Mouse (Mus musculus): Measurements from ENCODE around the gene Mterf1b.
"Not testable (repeated sequence)": the region's sequence is repeated elsewhere in the genome, so short reads cannot be mapped to it uniquely, and the experiment has no call there.

Mterf1b gene

DNA sequence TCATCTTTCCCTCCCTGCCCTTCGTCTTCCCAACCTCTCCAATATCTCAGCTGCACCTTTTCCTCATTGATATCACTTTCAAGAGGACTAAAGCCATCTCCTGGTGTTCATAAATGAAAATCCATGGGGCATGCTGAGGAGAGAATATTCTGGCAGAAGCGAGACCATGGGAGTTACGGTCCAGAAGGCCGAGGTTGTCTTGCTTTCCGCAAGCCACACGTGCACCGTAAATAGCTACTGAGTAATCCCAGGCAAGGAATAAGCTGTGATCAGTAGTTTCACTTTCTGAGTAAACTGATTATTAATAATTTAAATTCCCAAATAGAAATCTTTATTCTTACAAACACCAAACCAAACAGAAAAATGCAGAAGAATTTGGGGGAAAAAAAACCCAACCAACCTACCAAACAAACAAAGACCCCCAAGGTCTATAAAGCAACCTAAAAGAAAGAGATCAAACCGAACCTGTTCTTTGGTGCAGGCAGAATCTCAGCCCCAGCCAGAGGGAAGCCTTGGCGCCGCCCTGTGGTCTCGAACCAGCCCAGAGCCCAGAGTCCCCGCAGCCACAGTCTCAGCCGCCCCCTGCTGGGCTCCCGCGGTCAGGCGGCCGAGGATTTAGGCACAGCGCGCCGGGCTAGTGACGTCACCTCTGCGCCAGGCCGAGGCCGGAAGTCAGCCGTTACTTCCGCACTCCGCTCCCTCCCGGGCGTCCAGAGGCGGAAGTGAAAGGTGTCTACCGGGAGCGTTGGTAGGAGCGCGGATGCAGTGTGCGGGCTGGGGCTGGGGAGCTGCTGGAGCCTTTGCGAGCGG, at the start of gene Mterf1b:
Mterf1b (plus strand) TSS at position 697 of the 810 bp plus-strand sequence.
- DNase-seq (ENCODE audit: low spot score), result not testable (repeated sequence)

DNA sequence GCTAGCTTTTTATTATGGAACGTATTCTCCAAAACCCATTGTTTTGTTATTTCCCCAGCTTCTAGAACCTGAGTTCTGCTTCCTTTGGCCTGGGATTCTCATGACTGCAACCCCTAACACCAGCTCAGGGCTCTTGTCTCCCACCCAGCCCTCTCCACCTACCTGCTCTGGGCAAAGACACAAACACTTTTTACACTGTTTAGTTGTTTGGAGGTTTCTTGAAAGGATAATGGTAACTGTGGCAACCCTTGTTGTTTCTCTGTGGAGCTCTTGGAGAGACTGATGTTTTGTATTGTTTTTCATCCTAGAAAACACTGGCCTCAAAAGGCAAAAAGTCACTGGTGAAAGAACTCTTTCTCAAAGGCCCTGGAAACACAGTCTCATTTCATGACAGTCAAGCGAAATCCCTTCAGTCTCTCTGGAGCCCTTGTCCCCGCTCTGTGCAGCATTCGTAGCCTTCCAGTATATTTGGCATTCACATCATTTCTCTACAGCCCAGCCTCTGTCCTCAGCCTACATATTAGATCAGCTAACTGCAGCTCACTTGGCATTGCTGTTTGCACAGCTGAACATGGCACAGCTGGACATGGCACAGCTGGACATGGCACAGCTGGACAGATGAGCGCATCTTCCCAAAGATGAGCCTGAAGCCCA, 32.6 kb upstream of the Mterf1b start:
- not testable (repeated sequence) for DNase-seq (ENCODE audit: low spot score)

DNA sequence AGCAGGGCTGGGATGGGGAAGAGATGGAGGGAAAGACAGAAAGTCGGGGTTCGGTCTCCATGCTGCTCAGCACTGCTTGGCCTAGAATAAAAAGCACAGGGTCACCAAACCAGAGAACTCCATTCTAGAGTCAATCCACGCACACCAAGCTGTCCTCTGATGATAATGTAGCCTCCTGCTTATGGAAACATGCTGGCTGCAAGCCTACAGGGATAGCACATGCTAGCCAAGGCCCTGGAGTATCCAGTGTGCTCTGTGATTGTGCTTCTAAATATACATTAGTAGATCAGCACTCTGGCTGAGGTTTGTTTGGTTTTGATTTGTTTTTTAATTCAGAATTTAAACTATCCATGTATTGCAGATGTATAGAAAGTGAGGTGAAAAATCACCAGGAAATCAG, 30.6 kb upstream of the Mterf1b start:
- no peak for DNase-seq (ENCODE audit: low spot score)

DNA sequence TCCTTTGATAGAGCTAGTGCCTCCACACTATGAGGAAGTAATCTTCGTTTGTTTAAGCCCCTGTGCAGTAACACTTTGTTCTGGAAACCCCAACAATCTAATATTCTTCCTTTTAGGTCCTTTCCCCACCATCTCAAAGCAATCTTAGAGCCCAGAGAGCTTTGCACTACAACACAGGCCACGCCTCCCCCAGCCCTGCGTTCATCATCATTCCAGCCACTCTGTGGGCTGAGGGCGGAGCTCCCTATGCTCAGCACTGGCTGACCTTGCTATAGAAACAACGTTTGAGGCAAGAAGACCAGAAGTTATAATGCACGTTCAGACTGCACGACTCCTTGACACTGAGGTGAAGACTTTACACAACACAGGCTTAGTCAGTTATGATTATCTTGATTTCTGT, 29.7 kb upstream of the Mterf1b start:
- no peak for DNase-seq (ENCODE audit: low spot score)

DNA sequence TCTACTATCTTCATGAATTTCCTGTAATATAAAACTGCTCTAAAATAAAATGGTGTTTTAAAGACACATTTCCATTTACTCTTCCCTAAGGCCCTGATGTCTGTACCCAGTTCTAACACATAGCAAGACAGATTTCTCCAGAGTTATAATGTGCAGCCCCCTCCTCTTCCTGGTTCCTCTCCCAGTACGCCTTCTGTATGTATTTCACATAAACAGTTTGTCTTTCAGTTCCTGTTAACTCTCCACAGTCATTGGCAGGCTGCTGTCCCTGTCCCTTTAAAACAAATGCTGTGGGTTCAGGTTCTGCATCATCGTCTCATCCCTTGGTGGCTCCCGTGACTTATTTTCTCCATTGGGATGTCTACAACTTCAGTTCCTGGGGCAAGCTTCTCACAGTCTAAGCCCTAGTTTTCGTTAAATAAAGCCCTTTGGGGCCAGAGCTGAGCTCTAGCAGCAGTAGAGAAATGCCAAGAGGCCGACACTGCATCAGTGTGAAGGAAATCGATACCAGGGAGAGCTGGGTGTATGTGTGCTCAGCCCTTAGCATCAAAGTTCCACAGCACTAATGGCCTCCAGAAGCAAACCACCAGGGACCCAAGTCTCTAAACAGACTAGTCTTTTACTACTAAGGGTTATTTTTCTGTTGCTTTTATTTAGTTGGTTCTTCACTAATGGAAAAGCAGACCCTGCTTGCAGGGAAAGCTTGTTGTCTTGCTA, 24.2 kb upstream of the Mterf1b start:
- DNase-seq (ENCODE audit: low spot score), result not testable (repeated sequence)

DNA sequence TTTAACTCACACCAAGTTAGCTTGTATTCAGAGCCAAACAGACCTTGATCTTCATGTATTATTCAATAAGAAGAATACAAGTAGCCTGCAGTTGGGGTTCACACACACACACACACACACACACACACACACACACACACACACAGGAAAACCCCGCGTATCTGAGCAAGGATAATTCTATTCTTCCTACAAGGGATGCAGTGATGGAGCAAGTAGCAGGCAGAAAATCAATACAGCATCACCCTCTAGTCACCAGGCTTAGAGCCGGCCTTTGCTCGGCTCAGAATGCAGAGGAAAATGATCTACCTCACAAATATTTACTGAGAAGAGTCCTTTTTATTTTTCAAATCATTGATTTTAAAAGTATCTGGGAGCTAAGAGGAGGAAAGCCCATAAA, 23.6 kb upstream of the Mterf1b start:
- not testable (repeated sequence) for DNase-seq (ENCODE audit: low spot score)

DNA sequence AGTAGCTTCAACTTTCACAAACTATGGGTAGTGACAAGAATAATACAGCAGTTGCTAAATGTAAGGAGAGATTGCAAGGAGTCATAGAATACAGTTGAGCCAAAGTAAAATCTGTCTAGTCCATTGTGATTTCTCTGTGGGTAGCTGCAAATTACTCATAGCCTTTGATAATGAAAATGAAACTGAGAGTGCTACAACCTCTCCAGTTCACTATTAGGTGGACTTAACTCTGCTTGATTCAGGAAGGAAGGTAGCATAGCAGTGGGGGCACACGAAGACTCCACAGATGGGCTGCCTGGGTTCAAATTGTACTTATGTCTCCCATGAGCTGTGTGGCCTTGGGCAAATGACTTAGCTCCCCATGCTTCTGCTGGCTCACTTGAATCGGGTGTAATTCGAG, 15.7 kb upstream of the Mterf1b start:
- DNase-seq (ENCODE audit: low spot score), result not testable (repeated sequence)

DNA sequence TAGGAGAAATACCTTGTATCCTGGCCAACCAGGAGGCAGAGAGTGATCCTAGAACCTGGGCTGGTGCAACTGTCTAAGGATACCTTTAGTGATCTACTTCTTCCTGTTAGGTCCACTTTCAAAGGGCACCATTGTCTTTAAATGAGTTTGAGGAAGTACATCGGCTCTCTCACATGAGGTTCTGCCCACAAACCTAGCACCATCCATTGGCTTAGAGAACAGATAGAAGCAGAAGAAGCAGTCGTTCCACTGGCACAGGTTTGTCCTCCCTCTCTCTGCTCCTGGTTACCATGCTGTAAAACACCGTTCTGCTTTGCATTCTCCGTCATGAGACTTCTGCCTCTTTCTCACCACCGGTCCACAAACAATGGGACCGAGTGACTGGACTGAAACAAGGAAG, 12.8 kb upstream of the Mterf1b start:
- DNase-seq (ENCODE audit: low spot score), result no peak

DNA sequence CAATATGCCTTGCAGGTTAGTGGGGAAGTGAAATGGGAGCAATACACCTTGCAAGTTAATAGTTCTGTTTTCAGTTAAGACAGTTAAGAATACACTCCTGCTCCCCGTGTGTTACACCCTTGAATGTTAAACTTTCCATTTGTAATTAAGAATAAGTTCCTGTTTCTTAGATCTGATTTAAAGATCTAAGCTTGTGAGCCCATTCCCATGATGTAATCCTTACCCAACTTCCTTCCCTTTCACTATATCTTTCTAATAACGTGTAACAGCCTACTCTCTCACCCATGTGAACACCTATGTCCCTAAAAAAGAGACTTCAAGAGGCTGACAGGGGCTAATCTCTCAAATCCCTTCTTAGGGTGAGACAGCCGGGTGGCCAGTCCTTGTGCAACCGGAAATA, 5.4 kb upstream of the Mterf1b start:
- DNase-seq (ENCODE audit: low spot score), result no peak

DNA sequence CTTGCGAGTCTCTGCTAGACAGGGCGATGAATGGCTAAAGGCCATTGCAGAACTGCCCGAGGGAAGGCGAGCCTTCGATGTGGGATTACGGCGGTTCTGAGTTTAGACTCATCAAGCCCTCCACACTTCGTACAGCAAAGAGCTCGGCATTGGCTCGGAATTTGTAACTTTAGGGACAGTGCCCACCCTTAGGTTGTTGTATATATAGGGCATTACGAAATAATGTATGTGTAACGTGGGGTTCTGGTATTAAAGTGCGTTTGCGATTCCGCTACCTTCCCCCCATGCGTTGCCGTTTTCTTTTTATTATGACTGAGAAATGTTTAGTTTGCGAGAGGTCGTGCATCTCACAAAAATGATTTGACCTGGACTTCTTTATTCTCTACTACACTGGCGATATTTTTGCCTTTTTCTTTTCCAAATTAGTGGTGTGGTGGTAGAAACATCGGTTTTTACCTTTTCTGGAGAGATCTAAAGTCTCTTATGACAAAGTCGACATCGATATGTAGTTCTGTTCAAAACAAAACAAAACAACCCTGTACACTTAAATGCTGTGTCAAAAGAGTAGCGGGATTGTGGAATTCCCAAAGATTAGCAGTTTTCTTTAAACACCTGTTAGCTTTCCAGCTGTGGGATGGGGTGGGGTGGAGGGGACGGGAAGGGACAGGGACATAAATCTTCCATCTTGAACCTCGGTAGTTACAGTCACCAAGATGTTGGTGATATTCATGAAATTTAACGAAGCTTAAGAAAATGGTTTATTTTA, 497 bp downstream of the Mterf1b start:
- not testable (repeated sequence) for DNase-seq (ENCODE audit: low spot score)

DNA sequence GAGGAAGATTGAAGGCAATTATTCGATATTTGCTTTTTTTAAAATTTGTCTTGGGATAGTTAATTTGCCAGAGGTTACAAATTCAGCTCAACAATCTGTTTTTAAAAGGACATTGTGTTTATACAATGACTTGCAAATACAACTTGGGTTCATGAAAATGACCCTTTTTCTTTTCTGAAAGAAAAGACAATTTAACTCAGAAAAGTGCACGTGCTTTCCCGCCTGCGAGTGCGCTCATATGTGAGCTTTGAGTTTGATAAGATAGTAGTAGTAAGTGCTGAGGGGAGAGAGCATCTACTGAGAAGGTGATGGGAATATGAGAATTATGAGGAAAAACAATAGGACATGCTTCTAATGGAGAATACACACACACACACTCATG, 1.1 kb downstream of the Mterf1b start:
- DNase-seq (ENCODE audit: low spot score), result no peak

DNA sequence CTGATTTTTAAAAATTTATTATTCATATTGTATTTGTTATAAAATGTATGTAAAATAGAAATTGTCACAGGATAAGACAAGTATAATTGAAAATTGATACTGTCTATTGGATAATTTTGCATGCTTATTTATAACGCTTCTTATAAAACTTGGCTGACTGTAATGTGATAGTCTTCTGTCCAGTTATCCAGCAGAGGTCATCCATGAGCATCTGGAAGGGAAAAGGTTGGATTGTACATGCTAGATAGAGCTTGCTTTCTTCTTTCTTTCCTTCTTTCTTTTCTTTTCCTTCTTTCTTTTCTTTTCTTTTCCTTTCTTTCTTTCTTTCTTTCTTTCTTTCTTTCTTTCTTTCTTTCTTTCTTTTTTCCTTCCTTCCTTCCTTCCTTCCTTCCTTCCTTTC, 2.0 kb downstream of the Mterf1b start:
- DNase-seq (ENCODE audit: low spot score), result no peak

DNA sequence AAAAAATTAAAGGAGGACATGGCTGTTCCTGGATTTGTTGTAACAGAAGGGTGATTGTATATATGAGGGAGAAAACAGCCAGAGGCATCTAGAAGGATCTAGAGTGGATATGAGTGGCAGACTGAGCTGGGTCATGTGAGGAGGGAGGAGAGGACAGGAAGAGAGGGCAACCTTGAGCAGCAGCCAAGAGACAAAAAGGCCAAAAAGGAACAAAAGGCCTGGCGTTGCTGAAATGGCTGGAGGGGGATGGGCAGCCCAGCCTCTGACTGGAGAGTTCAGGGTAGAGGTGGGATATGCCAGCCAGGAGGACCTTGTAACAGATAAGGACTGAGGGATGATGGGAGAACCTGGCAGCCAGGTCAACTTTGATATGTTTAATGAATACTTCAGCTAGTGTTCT, 2.9 kb downstream of the Mterf1b start:
- no peak for DNase-seq (ENCODE audit: low spot score)

DNA sequence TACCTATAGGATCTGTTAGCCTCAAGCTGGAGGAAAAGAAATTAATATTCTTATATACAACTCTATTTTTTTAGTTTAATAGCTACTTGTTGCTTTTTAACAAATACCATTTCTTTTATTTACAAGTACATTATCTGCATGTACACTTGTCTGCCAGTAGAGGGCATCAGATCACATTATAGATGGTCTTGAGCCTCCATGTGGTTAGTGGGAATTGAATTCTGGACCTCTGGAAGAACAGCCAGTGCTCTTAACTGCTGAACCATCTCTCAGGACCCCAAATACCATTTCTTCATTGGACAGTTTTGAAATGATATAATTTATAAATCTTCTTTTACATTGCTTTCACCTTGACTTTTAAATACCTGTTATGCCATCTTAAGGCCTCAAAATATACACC, 9.2 kb downstream of the Mterf1b start:
- DNase-seq (ENCODE audit: low spot score), result no peak

DNA sequence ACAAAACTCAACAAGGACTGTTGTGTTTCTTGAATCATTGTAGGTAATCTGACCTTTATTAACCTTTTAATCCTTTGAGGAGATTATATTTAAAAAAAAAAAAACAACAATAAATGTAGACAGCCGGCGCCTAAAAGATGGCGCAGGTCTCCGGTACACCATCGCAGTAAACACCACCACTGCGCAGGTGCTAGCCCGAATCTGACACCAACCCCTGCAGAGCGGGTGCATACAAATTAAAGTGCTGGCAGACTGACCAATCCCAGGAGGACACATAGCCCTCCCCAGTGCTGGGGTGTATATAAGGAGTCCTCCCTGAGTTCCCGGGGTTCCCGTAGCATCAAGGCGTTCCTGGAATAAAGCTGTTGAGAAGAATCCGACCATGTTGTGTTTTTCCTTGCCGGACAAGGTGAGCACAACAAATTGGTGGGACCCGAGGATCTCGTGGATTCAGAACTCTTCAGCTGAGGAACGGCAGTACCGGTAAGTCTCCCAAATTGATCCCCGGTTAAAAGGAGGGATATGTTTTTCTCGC, 10.2 kb downstream of the Mterf1b start:
- not testable (repeated sequence) for DNase-seq (ENCODE audit: low spot score)

DNA sequence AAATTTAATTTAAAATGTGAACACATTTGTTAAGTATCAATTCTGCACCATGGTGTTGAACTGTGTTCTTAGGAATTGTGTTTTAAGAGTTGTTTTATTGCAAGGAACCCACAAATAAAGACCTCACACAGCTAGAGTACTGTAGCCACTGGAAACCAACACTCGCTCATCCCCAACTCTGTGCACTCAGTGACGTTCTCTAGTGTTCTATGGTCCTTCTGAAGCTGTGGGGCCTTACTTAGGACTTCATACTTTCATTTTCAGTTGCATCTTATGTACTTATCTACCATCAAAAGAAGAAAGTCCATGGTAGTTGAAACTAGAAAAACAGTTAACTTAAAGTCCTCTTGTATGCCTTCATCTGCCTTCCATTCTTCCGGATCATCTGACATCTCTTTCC, 17.9 kb downstream of the Mterf1b start:
- not testable (repeated sequence) for DNase-seq (ENCODE audit: low spot score)

DNA sequence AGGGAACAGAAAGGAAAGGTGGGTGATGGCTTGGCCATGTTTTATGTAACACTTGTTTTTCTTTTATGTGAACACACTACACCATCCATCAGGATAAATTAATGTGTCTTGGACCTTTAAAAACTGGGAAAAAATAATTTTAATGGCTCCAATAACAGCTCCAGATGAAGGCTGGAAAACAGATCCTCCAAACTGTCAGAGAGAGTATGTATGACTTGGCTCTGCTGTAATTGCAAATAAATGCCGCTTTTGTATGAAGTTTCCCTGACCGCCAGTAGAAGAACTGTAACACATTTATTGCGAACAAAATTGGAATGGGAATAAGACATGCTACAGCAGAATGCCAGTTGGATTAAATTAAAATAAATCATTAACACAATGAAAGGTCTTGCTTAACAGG, 29.1 kb downstream of the Mterf1b start:
- DNase-seq (ENCODE audit: low spot score), result no peak

DNA sequence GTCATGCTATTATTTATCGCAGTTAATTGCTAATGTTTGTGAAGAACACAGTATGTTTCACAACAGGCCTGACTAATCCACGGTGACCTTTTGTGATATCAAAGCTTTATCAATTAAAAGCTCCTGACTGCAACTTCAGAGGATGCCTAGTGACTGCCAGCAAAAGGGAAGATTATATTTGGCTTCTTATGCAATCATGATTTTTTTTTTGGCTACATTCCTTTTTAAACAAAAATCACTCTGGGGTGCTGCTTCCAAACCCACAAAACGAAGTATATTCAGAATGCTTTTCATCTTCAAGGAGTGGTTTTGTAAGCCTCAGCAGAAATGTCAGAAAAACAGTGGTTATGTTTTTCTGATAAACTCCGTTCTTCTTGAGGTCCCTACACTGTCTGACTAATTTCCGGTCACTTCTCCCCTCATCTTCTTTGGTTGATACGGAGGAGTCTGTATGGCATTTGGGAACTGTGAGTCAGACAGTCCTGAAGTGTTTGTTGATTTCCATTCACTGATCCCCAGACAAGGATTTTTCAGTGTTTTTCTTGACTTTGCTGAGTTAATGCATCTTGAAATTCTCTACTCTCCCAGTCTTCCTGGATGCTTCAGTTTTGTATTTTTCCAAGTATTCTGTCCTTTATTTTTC, 29.9 kb downstream of the Mterf1b start:
- no peak for DNase-seq (ENCODE audit: low spot score)

DNA sequence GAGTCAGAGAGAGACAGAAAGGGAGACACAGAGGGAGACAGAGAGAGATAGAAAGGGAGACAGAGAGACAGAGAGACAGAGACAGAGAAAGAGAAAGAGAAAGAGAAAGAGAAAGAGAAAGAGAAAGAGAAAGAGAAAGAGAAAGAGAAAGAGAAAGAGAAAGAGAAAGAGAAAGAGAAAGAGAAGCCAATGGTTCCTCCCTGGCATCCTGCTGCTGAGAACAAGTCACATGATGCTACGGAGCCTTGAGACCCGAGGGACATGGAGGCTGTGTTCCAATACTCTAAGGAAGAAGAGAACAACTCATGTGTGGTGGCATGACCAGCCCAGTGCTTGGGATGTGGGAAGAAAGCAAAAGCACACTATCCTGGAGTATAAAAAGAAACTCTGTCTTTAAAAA, 40.0 kb downstream of the Mterf1b start:
- DNase-seq (ENCODE audit: low spot score), result no peak

DNA sequence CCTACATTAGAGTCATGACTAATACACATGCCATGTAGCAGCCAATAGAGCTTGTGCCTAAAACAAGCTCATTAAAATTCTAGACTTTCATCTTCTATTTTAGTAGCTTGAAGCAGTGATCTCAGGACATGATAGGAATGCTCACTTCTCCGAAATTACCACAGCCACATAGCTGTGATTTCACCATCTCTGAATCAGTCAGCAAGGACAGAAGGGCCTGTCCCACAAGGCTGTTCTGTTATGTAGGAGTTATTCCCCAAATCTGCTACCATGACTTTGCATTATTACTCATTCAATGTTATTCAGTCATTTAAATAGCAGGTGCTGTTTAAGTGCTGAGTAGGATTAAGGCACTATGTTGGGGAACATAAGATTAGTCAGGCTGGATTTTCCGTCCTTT, 42.3 kb downstream of the Mterf1b start:
- DNase-seq (ENCODE audit: low spot score), result no peak

DNA sequence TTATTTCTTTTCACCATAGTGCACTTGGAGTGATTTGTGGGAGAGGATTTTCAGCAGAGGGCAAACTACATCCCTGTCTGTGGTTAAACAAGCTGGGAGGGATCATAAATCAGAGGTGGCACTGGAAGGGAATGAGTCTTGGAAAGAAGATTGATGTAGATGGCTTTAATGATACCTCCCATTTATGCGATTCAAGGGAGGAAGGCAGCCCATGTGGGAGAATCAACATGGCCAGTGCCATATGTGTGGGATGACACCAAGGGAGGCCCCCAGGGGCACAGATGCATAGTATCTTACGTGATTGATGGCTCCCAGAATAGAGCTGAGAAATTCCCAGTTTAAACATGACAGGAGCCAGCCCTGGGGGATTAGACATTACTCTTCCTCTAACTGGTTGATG, 48.0 kb downstream of the Mterf1b start:
- DNase-seq (ENCODE audit: low spot score), result no peak

DNA sequence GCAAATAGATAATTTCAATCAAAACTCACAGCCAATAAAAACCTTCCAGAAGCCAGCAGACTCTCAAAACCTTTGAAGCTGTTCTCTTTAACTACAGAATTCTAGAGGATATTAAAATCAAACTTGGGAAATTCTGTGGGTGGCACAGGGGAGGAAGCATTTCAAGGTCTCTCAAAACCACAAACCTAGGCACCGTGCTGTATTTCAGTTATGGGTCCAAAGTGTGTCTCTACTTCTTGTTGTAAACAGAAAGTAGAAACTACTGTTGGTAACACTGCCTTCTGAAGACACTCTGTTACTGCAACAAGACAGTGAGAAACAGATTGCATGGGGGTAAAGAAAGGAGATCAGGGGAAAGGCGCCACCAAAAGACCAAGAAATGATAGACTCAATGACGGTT, 52.8 kb downstream of the Mterf1b start:
- no peak for DNase-seq (ENCODE audit: low spot score)

Measured in urinary bladder, postnatal 14 days (tissue).